Mouse (Mus musculus): ENCODE measurements around the gene Flrt2.

DNA sequence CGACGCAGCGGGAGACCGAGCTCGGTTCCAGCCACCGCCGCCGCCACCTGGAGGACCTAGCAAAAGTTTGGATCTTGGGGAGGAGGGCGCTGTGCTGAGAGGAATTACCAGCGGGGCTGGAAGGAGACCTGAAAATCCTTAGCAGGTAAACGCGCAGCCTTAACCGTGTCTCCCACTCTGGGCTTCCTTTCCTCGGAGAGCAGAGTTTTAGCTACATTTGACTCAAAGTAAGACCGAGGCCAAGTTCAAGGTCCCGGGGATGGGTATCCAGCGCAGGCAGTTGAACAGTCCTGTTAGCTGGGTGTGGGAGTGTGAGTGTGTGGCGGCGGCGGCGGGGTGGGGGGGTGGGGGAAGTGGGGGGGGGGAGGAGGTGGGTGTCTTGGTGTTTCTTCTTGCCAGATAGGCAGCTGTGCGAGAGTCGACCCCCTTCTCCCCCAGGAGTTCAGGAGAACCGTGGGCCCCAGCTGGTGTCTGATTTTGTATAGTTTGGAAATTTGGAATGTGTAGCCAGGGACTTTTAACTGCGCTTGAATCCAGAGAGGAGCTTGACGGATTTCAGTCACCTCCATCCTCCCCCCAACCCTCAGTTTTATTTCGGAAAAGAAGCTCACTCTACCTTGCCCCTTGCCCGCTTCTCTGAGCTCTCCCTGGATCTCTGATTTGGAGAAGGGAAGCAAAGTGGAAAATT lies 4.0 kb downstream of the Flrt2 start:
- TF ChIP-seq CTCF (IDR thresholded peaks at IDR 0.05; ENCODE audit: extremely low read depth, insufficient read length, insufficient replicate concordance, low read depth, low read length), result no peak
- TF ChIP-seq POLR2A (IDR thresholded peaks at IDR 0.05; ENCODE audit: low read depth, low read length), result no peak

Data from small intestine, adult 2 months (tissue).